Mouse (Mus musculus) urinary bladder, postnatal 10 days (tissue): ENCODE measurements around the gene Parva.

Experiments used
- DNase-seq: peaks from one replicate; pipeline ENCODE4 v3.0.0; 2022; ENCODE audit warnings: low spot score

Parva gene

DNA sequence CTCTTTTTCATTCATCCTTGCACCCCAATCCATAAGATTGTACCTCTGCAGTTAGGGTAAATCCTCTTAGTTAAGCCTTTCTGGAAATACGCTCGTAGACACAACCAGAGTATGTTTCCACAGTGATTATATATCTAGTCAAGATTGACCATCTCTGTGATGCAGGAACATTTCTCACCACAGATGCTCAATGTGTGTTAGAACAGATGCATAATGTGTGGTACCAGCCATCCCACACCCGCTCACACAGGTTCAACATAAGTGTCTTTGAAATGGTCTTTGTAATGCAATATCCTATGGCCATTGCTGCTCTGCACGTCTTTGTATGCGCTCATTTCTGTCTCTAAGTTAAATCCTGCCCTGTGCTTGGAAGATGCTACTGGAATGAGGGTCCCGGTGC lies 98.2 kb downstream of the Parva start:
- DNase-seq, result no peak

GRCm38 (mm10) chr7:112526226-112526625 lies 98.9 kb downstream of the Parva start:
- DNase-seq, result no peak

DNA sequence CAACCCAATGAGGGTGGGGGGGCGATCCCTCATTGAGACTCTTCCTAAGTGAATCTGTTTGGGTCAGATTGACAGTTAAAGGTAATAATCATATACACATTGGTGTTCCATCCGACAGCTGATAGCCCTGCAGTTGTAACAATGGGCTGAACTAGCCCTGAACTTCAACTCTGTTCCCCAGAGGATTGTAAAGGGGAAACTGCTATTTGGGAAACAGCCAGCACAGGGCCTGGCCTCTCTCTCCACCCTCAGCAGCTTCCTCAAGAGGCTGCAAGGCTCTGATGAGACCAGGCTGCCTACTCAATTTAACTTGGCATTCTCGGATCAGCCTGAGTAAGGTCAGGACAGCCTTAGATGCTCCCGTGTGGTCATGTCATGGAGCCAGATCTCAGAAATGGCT lies 99.9 kb downstream of the Parva start:
- DNase-seq, result no peak

GRCm38 (mm10) chr7:112528059-112528458 lies 100.8 kb downstream of the Parva start:
- no peak for DNase-seq

DNA sequence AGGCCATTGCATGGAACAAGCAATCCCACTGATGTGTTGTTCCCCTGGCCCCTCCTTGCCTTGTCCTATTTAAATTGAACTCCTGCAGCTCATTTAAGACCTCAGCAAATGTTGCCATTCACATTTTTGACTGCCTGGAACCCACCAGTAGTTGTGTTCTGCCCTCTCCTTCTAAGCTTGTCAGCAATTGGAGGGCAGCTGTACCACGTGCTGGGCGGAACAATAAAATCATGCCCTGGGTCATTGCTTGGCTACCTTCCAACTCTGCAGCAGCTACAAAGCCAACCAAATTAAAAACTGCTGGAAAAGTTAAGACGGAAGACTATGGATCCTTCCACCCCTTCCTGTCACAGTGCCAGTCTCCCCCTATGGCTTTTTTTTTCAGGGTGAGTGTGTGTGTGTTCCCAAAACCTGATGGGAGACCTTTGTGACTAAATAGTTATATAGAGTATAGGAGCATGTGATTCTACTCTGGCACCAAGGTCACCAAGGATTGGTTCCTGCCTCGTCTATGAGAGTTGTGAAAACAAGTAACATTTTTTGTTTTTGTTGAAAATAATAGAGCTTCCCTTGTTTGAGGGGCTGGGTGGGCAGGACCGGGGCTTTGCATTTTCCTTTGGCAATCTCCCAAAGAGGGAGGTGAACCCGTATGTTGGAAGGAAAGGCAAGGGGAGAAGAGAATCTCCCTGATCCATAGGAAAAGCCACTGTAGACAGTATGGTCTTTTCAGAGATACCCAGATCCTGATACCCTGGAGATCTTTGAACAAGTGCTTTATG lies 101.5 kb downstream of the Parva start:
- DNase-seq, result no peak

- no peak for DNase-seq
Observed at GRCm38 (mm10) chr7:112530924-112531323, 103.6 kb downstream of the Parva start.

DNA sequence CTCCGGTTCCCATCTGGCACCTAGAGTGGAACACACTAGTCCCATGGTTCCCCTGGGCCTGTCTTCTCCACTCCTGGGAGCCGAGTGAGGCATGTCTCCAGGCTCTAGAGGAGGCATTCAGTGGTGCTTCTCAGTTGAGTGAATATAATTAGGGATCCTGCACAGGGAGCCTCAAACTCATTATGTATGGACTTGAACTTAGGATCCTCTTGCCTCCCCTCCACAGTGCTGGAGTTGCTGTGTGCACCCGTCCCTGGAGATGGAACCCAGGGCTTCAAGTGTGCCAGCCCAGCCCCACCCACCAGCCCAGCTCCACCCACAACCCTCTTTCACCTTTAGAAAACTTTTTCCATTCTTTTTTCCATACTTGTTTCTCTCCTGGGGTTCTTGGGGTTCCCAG lies 106.8 kb downstream of the Parva start:
- no peak for DNase-seq

GRCm38 (mm10) chr7:112535408-112535921 lies 108.2 kb downstream of the Parva start:
- peak; percentile 27 for DNase-seq

GRCm38 (mm10) chr7:112549136-112549535 lies 121.8 kb downstream of the Parva start:
- no peak for DNase-seq

DNA sequence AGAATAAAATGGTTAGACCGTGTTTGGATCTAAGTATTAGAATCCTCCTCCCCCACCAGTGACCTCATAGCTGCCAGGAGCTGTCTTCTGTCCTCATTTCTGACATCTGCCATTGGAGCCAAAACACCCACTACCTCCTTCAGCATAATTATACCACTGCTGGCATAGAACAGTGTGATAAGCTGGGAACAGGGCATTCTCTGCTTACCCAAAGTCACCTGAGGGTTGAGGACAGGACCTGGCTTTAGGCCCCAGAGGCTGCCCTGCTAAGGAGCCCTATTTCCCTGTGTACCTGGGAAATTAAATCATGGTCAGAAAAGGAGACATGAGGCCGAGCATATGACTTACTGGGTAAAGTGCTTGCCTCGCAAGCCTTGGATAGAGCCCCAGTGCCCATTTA lies 134.2 kb downstream of the Parva start:
- DNase-seq, result no peak

DNA sequence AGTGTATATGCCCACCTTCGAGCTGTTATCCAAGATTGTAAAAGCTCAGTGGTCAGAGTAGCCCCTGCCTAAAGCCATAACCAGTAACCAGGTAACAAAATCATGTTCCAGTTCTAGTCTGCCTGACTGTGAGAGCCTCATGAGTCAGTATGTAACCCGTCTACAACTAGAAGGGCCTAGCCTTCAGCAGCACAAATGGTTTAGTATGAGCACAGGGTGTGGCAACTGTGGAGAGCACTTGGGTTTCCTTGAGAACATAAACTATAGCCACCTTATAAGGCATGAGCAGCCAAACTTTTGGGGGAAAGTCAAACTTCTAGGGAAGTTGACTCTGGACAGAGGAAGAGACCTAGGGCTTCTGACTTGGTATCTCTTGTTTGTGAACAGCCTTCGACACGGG lies 139.7 kb downstream of the Parva start:
- DNase-seq, result no peak

- no peak for DNase-seq
Observed at GRCm38 (mm10) chr7:112568961-112569360, 141.7 kb downstream of the Parva start.

DNA sequence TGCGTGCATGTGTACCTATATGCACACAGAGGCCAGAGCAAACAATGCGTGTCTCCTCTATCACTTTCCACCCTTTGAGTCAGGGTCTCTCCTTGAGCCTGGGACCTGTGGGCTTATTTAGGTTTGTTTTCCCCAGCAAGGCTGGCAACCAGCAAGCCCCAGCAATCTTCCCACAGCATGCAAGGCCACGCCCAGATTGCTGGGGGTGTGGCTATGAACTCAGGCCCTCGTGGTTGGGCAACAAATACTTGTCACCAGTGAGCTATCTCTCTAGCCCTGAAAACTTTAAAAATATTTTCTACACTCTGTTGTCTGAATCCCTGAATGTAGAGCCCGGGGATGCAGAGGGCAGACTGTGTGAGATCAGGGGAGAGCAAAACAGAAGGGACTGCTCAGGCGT lies 154.3 kb downstream of the Parva start:
- DNase-seq, result no peak

DNA sequence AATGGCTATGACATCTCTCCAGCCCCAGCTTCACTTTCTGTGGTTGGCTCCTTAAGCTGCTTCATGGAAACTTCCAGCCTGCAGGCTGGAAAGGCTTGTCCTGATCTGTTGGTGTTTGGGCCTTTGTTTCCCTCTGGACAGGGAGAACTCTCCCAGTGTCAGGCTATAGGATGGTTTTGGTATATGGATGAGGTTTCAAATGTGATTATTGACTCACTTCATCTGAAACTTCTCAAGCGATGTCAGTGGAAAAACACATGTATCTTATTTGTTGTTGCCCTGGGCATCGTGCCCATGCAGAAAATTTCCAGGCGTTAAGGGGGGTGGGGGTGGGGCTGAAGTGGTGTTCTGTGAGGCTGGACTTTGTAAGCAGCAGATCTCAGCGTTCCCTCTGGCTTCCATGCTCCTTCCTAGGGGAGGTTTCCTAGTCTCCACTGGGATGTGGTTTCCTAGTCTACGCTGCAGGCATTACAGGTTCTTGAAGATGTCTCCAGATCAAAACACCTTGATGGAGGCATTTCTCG lies 155.6 kb downstream of the Parva start:
- no peak for DNase-seq

DNA sequence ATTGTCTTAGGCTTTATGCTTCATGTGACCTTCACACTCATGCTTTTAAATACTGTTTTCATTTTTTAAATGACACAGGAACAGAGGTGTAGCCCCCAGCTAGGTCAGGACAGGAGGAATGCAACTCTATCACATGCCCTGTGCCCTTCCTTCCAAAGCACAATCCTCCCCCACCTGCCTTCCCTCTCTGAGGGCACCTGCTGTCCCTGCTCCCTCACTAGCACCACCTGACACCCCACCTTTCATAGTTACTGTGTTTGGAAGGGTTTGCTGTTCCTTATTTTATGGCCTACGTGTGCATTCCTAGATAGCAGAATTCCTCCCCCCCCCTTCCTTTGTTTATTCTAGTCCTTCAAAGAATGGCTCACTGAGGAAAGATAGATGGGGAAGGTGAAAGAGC lies 160.1 kb downstream of the Parva start:
- no peak for DNase-seq

DNA sequence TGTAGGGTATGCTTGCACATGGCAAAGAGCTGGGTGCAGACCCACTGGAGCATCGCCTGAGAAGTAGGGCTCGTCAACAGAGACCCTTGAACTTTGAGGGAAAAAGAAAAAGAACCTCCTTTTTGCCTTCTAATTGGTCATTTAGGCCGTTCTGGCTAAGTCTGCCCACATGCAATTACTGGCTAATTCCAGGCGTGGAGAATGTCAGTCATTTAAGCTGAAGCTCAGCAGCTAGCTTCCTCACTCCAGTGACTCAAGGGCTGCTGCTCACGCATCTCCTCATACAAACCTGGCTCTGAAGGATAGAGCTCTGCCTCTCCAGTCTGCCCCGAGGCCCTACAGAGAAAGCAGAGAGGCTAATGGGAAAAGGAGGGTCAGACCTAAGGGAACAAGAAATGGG lies 162.2 kb downstream of the Parva start:
- no peak for DNase-seq

GRCm38 (mm10) chr7:112593586-112593985 lies 166.3 kb downstream of the Parva start:
- DNase-seq, result no peak

DNA sequence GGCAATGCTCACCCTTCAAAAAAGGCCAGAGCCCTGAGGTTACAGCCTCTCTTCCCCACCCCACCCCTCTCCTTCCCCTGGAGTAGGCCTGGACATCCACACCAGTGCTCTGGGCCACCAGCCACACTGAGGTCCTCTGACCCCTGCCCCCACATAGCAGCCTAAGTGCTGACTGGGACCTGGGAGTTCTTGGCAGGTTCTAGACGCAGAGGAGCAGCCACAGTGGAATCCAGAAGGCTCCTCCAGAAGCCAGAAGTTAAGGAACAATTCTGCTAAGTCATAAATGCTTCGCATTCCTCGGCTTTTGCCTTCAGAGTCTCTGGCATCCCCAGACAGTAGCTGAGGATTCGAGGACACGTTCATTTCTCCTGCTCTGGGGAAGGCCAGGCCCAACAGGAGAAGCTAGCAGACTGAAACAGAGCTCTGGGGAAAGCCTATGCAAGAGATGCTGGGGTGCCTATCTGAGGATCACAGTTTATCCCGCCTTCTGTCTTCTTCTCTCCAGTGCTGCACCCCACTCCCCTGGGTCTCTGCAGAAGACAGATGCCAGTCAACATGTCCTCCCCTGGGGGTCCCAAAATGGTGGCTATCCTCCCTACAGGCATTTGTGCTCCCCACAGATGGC lies 168.0 kb downstream of the Parva start:
- no peak for DNase-seq

DNA sequence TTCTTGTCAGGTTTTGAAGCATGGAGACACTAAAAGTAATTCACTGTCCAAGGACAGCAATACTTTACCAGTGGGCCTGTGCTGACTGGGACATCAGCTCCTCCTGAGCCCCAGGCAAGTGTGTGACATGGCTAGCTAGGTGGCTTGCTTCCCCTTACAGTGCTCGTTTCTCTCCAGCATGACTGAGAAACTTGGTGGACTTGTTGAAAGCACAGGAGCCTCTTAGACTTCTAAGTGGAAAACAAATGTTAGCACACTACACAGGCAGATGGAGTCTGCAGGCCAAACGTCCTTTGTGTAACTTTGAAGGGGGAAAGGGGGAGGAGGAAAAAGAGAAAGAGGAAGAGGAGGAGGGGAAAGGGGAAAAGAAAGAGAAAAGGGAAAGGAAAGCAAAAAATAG lies 172.3 kb downstream of the Parva start:
- DNase-seq, result no peak

DNA sequence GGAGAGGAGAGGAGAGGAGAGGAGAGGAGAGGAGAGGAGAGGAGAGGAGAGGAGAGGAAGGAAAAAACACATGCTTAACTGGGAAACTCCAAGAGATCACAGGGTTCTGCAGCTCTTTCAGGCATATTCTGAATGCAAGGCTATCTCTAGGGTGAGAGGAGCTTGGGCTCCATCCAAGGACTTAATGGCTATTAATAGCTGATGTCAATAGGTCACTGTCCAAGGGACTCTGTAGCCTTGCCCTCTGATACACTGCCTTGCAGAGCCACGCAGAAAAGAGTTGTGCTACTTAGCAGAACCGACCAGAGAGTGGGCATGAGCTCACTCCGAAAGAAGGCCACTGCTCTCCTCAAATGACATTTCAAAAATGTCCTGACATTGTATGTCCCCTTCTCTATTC lies 172.9 kb downstream of the Parva start:
- no peak for DNase-seq

- no peak for DNase-seq
Observed at GRCm38 (mm10) chr7:112602966-112603365, 175.7 kb downstream of the Parva start.

- no peak for DNase-seq
Observed at GRCm38 (mm10) chr7:112603496-112604170, 176.3 kb downstream of the Parva start.

- no peak for DNase-seq
Observed at GRCm38 (mm10) chr7:112604209-112604608, 176.9 kb downstream of the Parva start.
